Mouse (Mus musculus): ENCODE measurements around the gene Lrtm2. TPM values are rescaled to one million over a fixed set of nuclear protein-coding genes. Genes with fewer than 3 reads are reported as not detected.

Lrtm2 gene
- polyA plus RNA-seq, 1 experiment, result not detected

- H3K27ac ChIP-seq (ENCODE audit: insufficient read depth, low read length), result no peak overlapping the region
- H3K4me1 ChIP-seq (ENCODE audit: control insufficient read depth, insufficient read depth, low read length), result no peaks in the 10 kb centered on the region
- no peak overlapping the region for H3K4me3 ChIP-seq (ENCODE audit: insufficient read depth, low read length)
- no peak for TF ChIP-seq POLR2A (IDR thresholded peaks at IDR 0.05; ENCODE audit: low read depth, low read length)
- no peak for TF ChIP-seq CTCF (IDR thresholded peaks at IDR 0.05; ENCODE audit: borderline replicate concordance, insufficient read depth, low read length)
These were observed 4.6 kb downstream of the Lrtm2 start for GRCm38 (mm10) chr6:119325978-119326377.

DNA sequence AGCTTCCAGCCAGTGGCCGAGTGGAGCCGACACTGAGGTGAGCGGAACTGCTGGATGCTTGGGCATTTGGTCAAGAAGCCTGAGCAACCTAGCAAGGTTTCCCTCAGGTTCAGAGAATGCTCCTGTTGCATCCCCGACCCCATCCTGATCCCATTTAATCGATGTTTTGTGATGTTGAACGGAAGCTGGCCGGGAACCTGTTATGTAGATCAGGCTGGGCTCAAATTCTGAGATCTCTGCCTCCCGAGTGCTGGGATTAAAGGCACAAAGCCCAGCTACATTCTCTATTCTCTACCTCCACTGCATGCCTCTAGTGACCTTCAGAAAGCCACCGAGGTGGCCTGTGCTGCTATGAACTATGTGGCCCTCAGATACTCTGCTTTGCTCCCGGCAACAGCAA is 5.8 kb downstream of the Lrtm2 start:
- Histone ChIP-seq H3K4me3 (ENCODE audit: insufficient read depth, low read length) (no peak overlapping the region), H3K27ac (ENCODE audit: insufficient read depth, low read length) (no peak overlapping the region), H3K4me1 (ENCODE audit: control insufficient read depth, insufficient read depth, low read length) (no peaks in the 10 kb centered on the region)
- TF ChIP-seq CTCF (IDR thresholded peaks at IDR 0.05; ENCODE audit: borderline replicate concordance, insufficient read depth, low read length) (no peak), POLR2A (IDR thresholded peaks at IDR 0.05; ENCODE audit: low read depth, low read length) (no peak)

GRCm38 (mm10) chr6:119321752-119322151 is 8.8 kb downstream of the Lrtm2 start:
- Histone ChIP-seq H3K4me3 (ENCODE audit: insufficient read depth, low read length) (no peak overlapping the region), H3K27ac (ENCODE audit: insufficient read depth, low read length) (no peak overlapping the region), H3K4me1 (ENCODE audit: control insufficient read depth, insufficient read depth, low read length) (no peaks in the 10 kb centered on the region)
- no peak for TF ChIP-seq POLR2A (IDR thresholded peaks at IDR 0.05; ENCODE audit: low read depth, low read length)
- no peak for TF ChIP-seq CTCF (IDR thresholded peaks at IDR 0.05; ENCODE audit: borderline replicate concordance, insufficient read depth, low read length)

GRCm38 (mm10) chr6:119320481-119320880 is 10.1 kb downstream of the Lrtm2 start:
- H3K4me3 ChIP-seq (ENCODE audit: insufficient read depth, low read length), result no peak overlapping the region
- no peak for TF ChIP-seq POLR2A (IDR thresholded peaks at IDR 0.05; ENCODE audit: low read depth, low read length)
- no peak for TF ChIP-seq CTCF (IDR thresholded peaks at IDR 0.05; ENCODE audit: borderline replicate concordance, insufficient read depth, low read length)
- H3K27ac ChIP-seq (ENCODE audit: insufficient read depth, low read length), result no peak overlapping the region
- no peaks in the 10 kb centered on the region for H3K4me1 ChIP-seq (ENCODE audit: control insufficient read depth, insufficient read depth, low read length)

DNA sequence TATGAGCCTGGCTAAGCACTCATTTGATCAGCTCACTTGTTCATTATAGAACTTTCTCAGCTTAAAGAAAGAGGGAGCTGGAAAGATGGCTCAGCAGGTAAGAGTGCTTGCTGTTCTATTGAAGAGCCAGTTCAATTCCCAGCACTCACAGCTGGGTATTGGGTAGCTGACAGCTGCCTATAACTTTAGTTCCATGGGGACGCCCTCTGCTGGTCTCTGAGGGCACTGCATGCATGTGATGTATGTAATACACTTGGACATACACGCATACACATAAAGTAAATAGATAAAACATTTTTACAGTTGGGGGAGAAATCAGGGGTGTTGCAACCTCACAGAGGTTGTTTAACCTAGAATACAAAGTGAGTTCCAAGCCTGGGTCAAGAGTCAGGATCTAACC is 11.2 kb downstream of the Lrtm2 start:
- H3K27ac ChIP-seq (ENCODE audit: insufficient read depth, low read length), result no peak overlapping the region
- H3K4me1 ChIP-seq (ENCODE audit: control insufficient read depth, insufficient read depth, low read length), result no peaks in the 10 kb centered on the region
- H3K4me3 ChIP-seq (ENCODE audit: insufficient read depth, low read length), result no peak overlapping the region
- TF ChIP-seq CTCF (IDR thresholded peaks at IDR 0.05; ENCODE audit: borderline replicate concordance, insufficient read depth, low read length) (no peak), POLR2A (IDR thresholded peaks at IDR 0.05; ENCODE audit: low read depth, low read length) (no peak)

GRCm38 (mm10) chr6:119318732-119319131 is 11.8 kb downstream of the Lrtm2 start:
- Histone ChIP-seq H3K4me3 (ENCODE audit: insufficient read depth, low read length) (no peak overlapping the region), H3K4me1 (ENCODE audit: control insufficient read depth, insufficient read depth, low read length) (no peaks in the 10 kb centered on the region), H3K27ac (ENCODE audit: insufficient read depth, low read length) (no peak overlapping the region)
- TF ChIP-seq CTCF (IDR thresholded peaks at IDR 0.05; ENCODE audit: borderline replicate concordance, insufficient read depth, low read length), result no peak
- TF ChIP-seq POLR2A (IDR thresholded peaks at IDR 0.05; ENCODE audit: low read depth, low read length), result no peak

DNA sequence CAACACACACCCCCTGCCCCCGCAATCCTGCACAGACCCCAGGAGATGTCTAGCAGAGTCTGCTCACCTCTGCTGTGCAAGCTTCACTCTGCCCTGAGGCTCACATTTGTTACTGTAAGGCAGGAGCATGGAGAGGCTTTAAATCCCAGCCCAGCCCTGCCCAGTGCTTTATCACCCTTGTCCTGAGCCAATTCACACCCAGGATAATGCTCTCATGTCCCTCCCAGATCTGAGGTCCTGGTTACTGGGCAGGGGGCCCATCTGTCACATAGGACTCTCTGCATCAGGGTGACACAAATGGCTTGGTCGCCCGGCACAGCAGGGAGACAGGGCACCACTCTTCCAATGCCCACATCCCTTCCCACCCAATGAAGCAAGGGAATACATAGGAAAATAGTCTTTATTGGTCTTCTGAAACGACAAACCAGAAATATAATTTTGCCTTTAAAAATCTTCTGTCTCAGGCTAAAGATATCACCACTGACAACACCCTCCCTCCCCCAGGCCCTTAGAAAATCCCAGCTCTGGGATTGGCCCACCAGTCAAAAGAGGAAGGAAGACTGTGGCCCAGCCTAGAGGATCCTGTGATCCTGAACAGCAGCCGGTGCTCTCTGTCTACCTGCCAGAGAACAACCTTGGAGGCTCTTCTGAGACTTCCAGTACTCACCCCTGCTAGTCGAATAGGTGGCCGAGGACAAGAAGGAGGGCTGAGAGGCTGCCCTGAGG is 15.7 kb downstream of the Lrtm2 start:
- no peaks in the 10 kb centered on the region for H3K4me1 ChIP-seq (ENCODE audit: control insufficient read depth, insufficient read depth, low read length)
- TF ChIP-seq CTCF (IDR thresholded peaks at IDR 0.05; ENCODE audit: borderline replicate concordance, insufficient read depth, low read length) (no peak), POLR2A (IDR thresholded peaks at IDR 0.05; ENCODE audit: low read depth, low read length) (no peak)
- H3K4me3 ChIP-seq (ENCODE audit: insufficient read depth, low read length), result no peak overlapping the region
- no peak overlapping the region for H3K27ac ChIP-seq (ENCODE audit: insufficient read depth, low read length)

DNA sequence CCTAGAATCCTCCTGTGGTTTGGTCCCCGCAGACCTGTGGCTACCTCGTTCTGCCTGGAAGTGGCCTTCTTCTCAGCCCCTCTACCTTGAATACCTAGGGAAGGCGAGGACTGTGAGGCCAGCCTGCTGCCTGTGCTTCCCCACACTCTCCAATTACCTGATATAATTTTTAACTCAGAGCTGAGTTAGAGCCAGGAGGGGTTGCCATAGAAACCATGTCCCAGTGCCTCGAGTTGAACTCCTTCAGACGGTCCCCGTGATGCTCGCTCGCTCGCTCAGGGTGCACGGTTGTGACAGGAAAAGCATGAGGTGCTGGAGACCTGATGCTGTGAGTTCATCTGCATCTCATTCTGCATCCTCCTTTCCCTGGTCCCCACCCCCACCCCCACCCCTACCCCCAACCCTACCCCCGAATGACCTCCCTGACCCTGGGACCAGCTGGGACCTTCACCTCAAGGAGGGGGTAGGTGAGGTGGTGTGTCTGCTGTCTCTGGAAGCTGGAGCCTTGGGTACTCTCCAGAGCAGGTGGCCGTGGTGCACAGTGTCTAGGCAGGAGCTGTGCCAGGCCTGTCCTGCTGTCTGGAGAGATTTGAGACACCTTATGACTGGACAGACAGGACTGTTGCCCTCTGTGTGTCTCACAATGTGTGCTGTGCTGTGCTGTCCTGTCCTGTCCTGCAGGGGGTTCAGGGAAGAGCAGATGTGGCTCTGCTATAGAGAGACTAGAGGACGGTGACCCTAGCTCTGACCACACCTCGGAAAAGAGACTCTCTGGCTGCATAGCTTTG is 16.8 kb downstream of the Lrtm2 start:
- H3K27ac ChIP-seq (ENCODE audit: insufficient read depth, low read length), result no peak overlapping the region
- no peak overlapping the region for H3K4me3 ChIP-seq (ENCODE audit: insufficient read depth, low read length)
- no peak for TF ChIP-seq CTCF (IDR thresholded peaks at IDR 0.05; ENCODE audit: borderline replicate concordance, insufficient read depth, low read length)
- TF ChIP-seq POLR2A (IDR thresholded peaks at IDR 0.05; ENCODE audit: low read depth, low read length), result no peak
- H3K4me1 ChIP-seq (ENCODE audit: control insufficient read depth, insufficient read depth, low read length), result no peaks in the 10 kb centered on the region

- Histone ChIP-seq H3K4me1 (ENCODE audit: control insufficient read depth, insufficient read depth, low read length) (no peaks in the 10 kb centered on the region), H3K4me3 (ENCODE audit: insufficient read depth, low read length) (no peak overlapping the region), H3K27ac (ENCODE audit: insufficient read depth, low read length) (no peak overlapping the region)
- TF ChIP-seq POLR2A (IDR thresholded peaks at IDR 0.05; ENCODE audit: low read depth, low read length) (no peak), CTCF (IDR thresholded peaks at IDR 0.05; ENCODE audit: borderline replicate concordance, insufficient read depth, low read length) (no peak)
These were observed 17.5 kb downstream of the Lrtm2 start for GRCm38 (mm10) chr6:119313096-119313495.

DNA sequence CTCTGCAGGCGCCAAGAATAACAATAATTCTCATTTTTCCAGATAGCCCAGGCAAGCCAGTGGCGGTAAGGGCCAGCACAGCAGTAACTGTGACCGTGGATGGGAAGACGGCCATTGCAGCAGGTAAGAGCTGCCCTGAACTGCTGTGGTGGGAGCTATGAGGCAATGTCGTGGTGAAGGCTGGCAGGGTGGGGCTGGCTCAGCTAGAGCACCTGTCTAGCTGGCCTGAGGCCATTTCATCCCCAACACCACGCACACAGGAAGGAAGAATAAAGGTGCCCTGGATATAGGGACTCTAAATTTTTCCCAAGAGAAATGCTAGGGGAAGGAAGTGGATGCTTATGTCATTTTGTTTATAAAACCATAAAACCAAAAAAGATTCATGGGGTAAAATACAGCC is 18.2 kb downstream of the Lrtm2 start:
- H3K4me1 ChIP-seq (ENCODE audit: control insufficient read depth, insufficient read depth, low read length), result no peaks in the 10 kb centered on the region
- TF ChIP-seq POLR2A (IDR thresholded peaks at IDR 0.05; ENCODE audit: low read depth, low read length), result no peak
- TF ChIP-seq CTCF (IDR thresholded peaks at IDR 0.05; ENCODE audit: borderline replicate concordance, insufficient read depth, low read length), result no peak
- H3K4me3 ChIP-seq (ENCODE audit: insufficient read depth, low read length), result no peak overlapping the region
- no peak overlapping the region for H3K27ac ChIP-seq (ENCODE audit: insufficient read depth, low read length)
